In the genomic region with DNA sequence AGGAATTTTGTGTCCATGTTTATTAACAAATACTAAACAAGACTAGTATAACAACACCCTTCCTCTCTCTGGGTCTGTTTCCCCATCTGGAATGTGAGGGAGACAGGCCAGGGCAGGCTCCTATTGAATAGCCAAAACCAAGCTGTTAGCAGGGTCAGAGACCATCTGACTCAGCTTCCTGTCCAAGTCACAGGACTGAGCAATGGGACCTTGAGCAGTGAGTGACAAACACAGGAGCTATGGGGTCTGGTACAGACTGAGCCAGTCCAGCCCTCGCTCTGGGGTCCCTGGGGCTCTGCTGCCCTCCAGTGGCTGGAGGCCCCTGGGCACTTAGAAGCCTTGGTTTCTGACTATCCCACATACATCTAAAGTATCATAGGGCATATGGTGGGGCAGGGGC, we compare ENCODE assay signal across 8 mouse cellular contexts.
DNase-seq lines count a peak whose midpoint lies in the region; ATAC-seq and TF ChIP-seq lines count a peak whose summit lies in the region.

No protein-coding gene starts in this region.

- no peaks in the 10 kb centered on the region for H3K9me3 ChIP-seq in forebrain, embryonic 10.5 days
- no peaks in the 10 kb centered on the region for H3K9me3 ChIP-seq in heart, embryonic 15.5 days (replicated peaks)
- no peaks in the 10 kb centered on the region for H3K9me3 ChIP-seq in liver, embryonic 15.5 days (replicated peaks)
- no peaks in the 10 kb centered on the region for H3K9me3 ChIP-seq in neural tube, embryonic 11.5 days (ENCODE audit: control insufficient read depth, low read length)
- no peaks in the 10 kb centered on the region for H3K9me3 ChIP-seq in stomach, embryonic 16.5 days (replicated peaks; ENCODE audit: control insufficient read depth, low read length)

- H3K4me2 ChIP-seq in heart, embryonic 15.5 days = no peak overlapping the region
- no peak overlapping the region for H3K4me2 ChIP-seq in liver, embryonic 15.5 days
- no peak overlapping the region for H3K4me2 ChIP-seq in neural tube, embryonic 11.5 days (ENCODE audit: low read depth)
- H3K4me2 ChIP-seq in stomach, embryonic 16.5 days (ENCODE audit: low read depth, low read length) = no peak overlapping the region

- H3K27ac ChIP-seq in bone marrow macrophage, adult 2 months (ENCODE audit: insufficient read depth, low read depth, low read length) = peak overlapping the region; percentile 87
- H3K27ac ChIP-seq in forebrain, embryonic 10.5 days = no peak overlapping the region
- peak overlapping the region; percentile 22 for H3K27ac ChIP-seq in heart, embryonic 15.5 days
- no peak overlapping the region for H3K27ac ChIP-seq in liver, embryonic 15.5 days (replicated peaks)
- no peak overlapping the region for H3K27ac ChIP-seq in neural tube, embryonic 11.5 days (ENCODE audit: low read depth, low read length)
- H3K27ac ChIP-seq in stomach, embryonic 16.5 days (ENCODE audit: low read length) = no peak overlapping the region

- 21% methylated on average over 1 of the region's 1 CpGs for WGBS in forebrain, embryonic 10.5 days
- WGBS in heart, embryonic 15.5 days = 4% methylated on average over 1 of the region's 1 CpGs
- WGBS in liver, embryonic 15.5 days (ENCODE audit: insufficient replicate concordance) = 0% methylated on average over 1 of the region's 1 CpGs
- 9% methylated on average over 1 of the region's 1 CpGs for WGBS in neural tube, embryonic 11.5 days
- 11% methylated on average over 1 of the region's 1 CpGs for WGBS in stomach, embryonic 16.5 days

- TF ChIP-seq CTCF in bone marrow macrophage, adult 2 months (IDR thresholded peaks at IDR 0.05; ENCODE audit: low read depth, low read length) = peak; percentile 72

- no peak overlapping the region for H3K4me3 ChIP-seq in bone marrow macrophage, adult 2 months (ENCODE audit: insufficient read depth, low read length)
- H3K4me3 ChIP-seq in forebrain, embryonic 10.5 days = no peak overlapping the region
- H3K4me3 ChIP-seq in heart, embryonic 15.5 days = no peak overlapping the region
- no peak overlapping the region for H3K4me3 ChIP-seq in liver, embryonic 15.5 days (replicated peaks)
- H3K4me3 ChIP-seq in neural tube, embryonic 11.5 days (ENCODE audit: low read depth, low read length) = no peak overlapping the region
- H3K4me3 ChIP-seq in stomach, embryonic 16.5 days (replicated peaks; ENCODE audit: low read length) = no peak overlapping the region

- H3K27me3 ChIP-seq in forebrain, embryonic 10.5 days (ENCODE audit: poor library complexity, severe bottlenecking) = peaks cover 74% of the 10 kb centered on the region
- no peaks in the 10 kb centered on the region for H3K27me3 ChIP-seq in heart, embryonic 15.5 days
- no peaks in the 10 kb centered on the region for H3K27me3 ChIP-seq in liver, embryonic 15.5 days
- no peaks in the 10 kb centered on the region for H3K27me3 ChIP-seq in neural tube, embryonic 11.5 days (ENCODE audit: control insufficient read depth, insufficient read depth, low read length)
- no peaks in the 10 kb centered on the region for H3K27me3 ChIP-seq in stomach, embryonic 16.5 days (ENCODE audit: control insufficient read depth, insufficient read depth, low read length)

- ATAC-seq in heart, embryonic 15.5 days (replicated peaks; ENCODE audit: insufficient number of reproducible peaks, insufficient read depth, low FRiP score, low read depth) = peak; percentile 84
- peak; percentile 49; the same call in 1 of the 2 replicates for ATAC-seq in liver, embryonic 15.5 days (ENCODE audit: insufficient read depth)
- ATAC-seq in neural tube, embryonic 11.5 days (ENCODE audit: insufficient read depth, low FRiP score, low TSS enrichment) = 0 out of 2 replicates have a peak, but pooled peaks have one; percentile 45
- peak; percentile 64 for ATAC-seq in stomach, embryonic 16.5 days (ENCODE audit: insufficient read depth, low FRiP score)

- no peak overlapping the region for H3K9ac ChIP-seq in heart, embryonic 15.5 days
- H3K9ac ChIP-seq in liver, embryonic 15.5 days = no peak overlapping the region
- no peak overlapping the region for H3K9ac ChIP-seq in neural tube, embryonic 11.5 days (ENCODE audit: low read length)
- no peak overlapping the region for H3K9ac ChIP-seq in stomach, embryonic 16.5 days (ENCODE audit: low read length)

- TF ChIP-seq POLR2A in bone marrow macrophage, adult 2 months (IDR thresholded peaks at IDR 0.05; ENCODE audit: borderline replicate concordance, low read depth, low read length) = no peak

- H3K4me1 ChIP-seq in bone marrow macrophage, adult 2 months (ENCODE audit: control insufficient read depth, insufficient read depth, low read length) = peaks cover 21% of the 10 kb centered on the region
- peaks cover 51% of the 10 kb centered on the region for H3K4me1 ChIP-seq in forebrain, embryonic 10.5 days
- peaks cover 30% of the 10 kb centered on the region for H3K4me1 ChIP-seq in heart, embryonic 15.5 days (replicated peaks)
- H3K4me1 ChIP-seq in liver, embryonic 15.5 days (replicated peaks) = peaks cover 2% of the 10 kb centered on the region; the same call in 1 of the 2 replicates
- peaks cover 11% of the 10 kb centered on the region for H3K4me1 ChIP-seq in neural tube, embryonic 11.5 days (ENCODE audit: control insufficient read depth, insufficient read depth, low read length)
- H3K4me1 ChIP-seq in stomach, embryonic 16.5 days (ENCODE audit: control insufficient read depth, insufficient read depth, low read length) = peaks cover 16% of the 10 kb centered on the region; the same call in 1 of the 2 replicates

- peak; percentile 69 to 73 for DNase-seq in B cell, adult 2 months
- DNase-seq in forebrain, embryonic 10.5 days (ENCODE audit: extremely low spot score, low spot score) = peak; percentile 68
- peak; percentile 85 to 88 for DNase-seq in kidney, postnatal 25 days
- peak; percentile 84 for DNase-seq in neural tube, embryonic 11.5 days (ENCODE audit: low spot score)

- H3K36me3 ChIP-seq in forebrain, embryonic 10.5 days (replicated peaks) = no peaks in the 10 kb centered on the region
- H3K36me3 ChIP-seq in heart, embryonic 15.5 days = no peaks in the 10 kb centered on the region
- H3K36me3 ChIP-seq in liver, embryonic 15.5 days (replicated peaks) = no peaks in the 10 kb centered on the region
- H3K36me3 ChIP-seq in neural tube, embryonic 11.5 days (ENCODE audit: control insufficient read depth, insufficient read depth, low read length) = no peaks in the 10 kb centered on the region
- no peaks in the 10 kb centered on the region for H3K36me3 ChIP-seq in stomach, embryonic 16.5 days (ENCODE audit: control insufficient read depth, insufficient read depth, low read length)

Comparison
In these comparisons a context has a peak if more than half of its experiments do, and no peak if none do; other contexts are left out.
1. H3K27ac ChIP-seq: peak in bone marrow macrophage, adult 2 months (single experiment) and heart, embryonic 15.5 days (single experiment); none in forebrain, embryonic 10.5 days (single experiment), liver, embryonic 15.5 days (single experiment), neural tube, embryonic 11.5 days (single experiment) and stomach, embryonic 16.5 days (single experiment).
2. Peak in every context shown above with its lines, with median percentiles within 50 percentile points of each other: DNase-seq and ATAC-seq.